Mouse (Mus musculus): ENCODE data around the gene Rab43.
A peak's percentile ranks its signal among the peaks of the same experiment; 100 is the strongest.

The Rab43 gene

GRCm38 (mm10) chr6:87811675-87812338 lies at the start of gene Rab43:
TSS of gene Rab43 (minus strand) at chr6:87812164.
- peak; percentile 96 for DNase-seq

GRCm38 (mm10) chr6:87857071-87857470 lies 45.1 kb upstream of the Rab43 start:
- no peak for DNase-seq

GRCm38 (mm10) chr6:87853446-87853845 lies 41.5 kb upstream of the Rab43 start:
- no peak for DNase-seq

- DNase-seq = no peak
These were observed 39.9 kb upstream of the Rab43 start for GRCm38 (mm10) chr6:87851871-87852270.

GRCm38 (mm10) chr6:87850900-87851614 lies 39.1 kb upstream of the Rab43 start, which contains the start of gene Cnbp:
TSS of gene Cnbp (minus strand) at chr6:87851106.
- peak; percentile 98 for DNase-seq

- peak; percentile 58 for DNase-seq
These were observed 38.4 kb upstream of the Rab43 start for GRCm38 (mm10) chr6:87850155-87850899.

- DNase-seq = peak; percentile 34
These were observed 37.8 kb upstream of the Rab43 start for GRCm38 (mm10) chr6:87849780-87850154.

- no peak for DNase-seq
These were observed 34.8 kb upstream of the Rab43 start for GRCm38 (mm10) chr6:87846813-87847212.

GRCm38 (mm10) chr6:87845031-87845695 lies 33.2 kb upstream of the Rab43 start:
- no peak for DNase-seq

- DNase-seq = peak; percentile 37
These were observed 30.3 kb upstream of the Rab43 start for GRCm38 (mm10) chr6:87842254-87842653.

- no peak for DNase-seq
These were observed 29.7 kb upstream of the Rab43 start for GRCm38 (mm10) chr6:87841635-87842034.

GRCm38 (mm10) chr6:87839797-87840341 lies 27.9 kb upstream of the Rab43 start:
- no peak for DNase-seq

GRCm38 (mm10) chr6:87838551-87839197 lies 26.7 kb upstream of the Rab43 start, which contains the start of gene Isy1:
TSS of gene Isy1 (minus strand) at chr6:87838798.
- DNase-seq = peak; percentile 87

- DNase-seq = no peak
These were observed 23.7 kb upstream of the Rab43 start, which contains the start of gene Gm45140 for GRCm38 (mm10) chr6:87835695-87836094. TSS of gene Gm45140 (minus strand) at chr6:87835795.

- DNase-seq = no peak
These were observed 8.4 kb upstream of the Rab43 start for GRCm38 (mm10) chr6:87820366-87820765.

- no peak for DNase-seq
These were observed 2.5 kb upstream of the Rab43 start for GRCm38 (mm10) chr6:87814486-87814885.

- no peak for DNase-seq
These were observed 692 bp upstream of the Rab43 start for GRCm38 (mm10) chr6:87812656-87813055.

GRCm38 (mm10) chr6:87810713-87811669 lies 973 bp downstream of the Rab43 start:
- peak; percentile 63 for DNase-seq

- no peak for DNase-seq
These were observed 1.7 kb downstream of the Rab43 start for GRCm38 (mm10) chr6:87810311-87810710.

GRCm38 (mm10) chr6:87809651-87810161 lies 2.3 kb downstream of the Rab43 start:
- no peak for DNase-seq

GRCm38 (mm10) chr6:87809144-87809543 lies 2.8 kb downstream of the Rab43 start:
- no peak for DNase-seq

Measured in thymus, postnatal 14 days (tissue).